Mouse (Mus musculus): ENCODE measurements at regions not wholly inside any gene's neighbourhood (a gene's known extent, or its start where the extent isn't known, plus 50 kb on each side); places are given as distances from the start of the nearest gene placed in this dataset.

DNA sequence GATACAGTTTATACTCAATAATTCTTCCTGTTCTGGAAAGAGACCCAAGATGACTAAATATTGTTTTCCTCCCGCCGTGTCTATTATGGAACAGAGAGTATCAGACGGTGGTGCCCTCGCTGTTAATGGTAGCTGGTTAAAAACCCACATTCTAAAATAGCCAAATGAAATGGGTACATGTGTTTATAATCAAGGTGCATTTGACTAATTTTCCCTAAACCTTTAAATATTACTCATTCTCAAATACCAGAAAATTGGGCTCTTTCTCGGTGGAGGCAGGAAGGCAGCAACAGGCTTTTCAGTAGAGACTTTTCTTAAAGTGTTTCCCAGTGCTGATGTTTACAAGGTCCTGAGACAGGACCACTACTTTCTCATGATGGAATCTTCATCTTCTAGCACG, 199.8 kb upstream of the Habp2 start:
- Histone ChIP-seq H3K27me3 (replicated peaks) (no peaks in the 10 kb centered on the region; the same call in 1 of the 2 replicates), H3K9ac (no peak overlapping the region), H3K36me3 (no peaks in the 10 kb centered on the region), H3K4me2 (no peak overlapping the region), H3K9me3 (replicated peaks) (0 out of 2 replicates have a peak, but pooled peaks cover 7% of the 10 kb centered on the region), H3K4me1 (no peaks in the 10 kb centered on the region), H3K27ac (no peak overlapping the region), H3K4me3 (no peak overlapping the region)
- WGBS (ENCODE audit: insufficient replicate concordance) = 72% methylated on average over 6 of the region's 6 CpGs
- no peak for ATAC-seq

DNA sequence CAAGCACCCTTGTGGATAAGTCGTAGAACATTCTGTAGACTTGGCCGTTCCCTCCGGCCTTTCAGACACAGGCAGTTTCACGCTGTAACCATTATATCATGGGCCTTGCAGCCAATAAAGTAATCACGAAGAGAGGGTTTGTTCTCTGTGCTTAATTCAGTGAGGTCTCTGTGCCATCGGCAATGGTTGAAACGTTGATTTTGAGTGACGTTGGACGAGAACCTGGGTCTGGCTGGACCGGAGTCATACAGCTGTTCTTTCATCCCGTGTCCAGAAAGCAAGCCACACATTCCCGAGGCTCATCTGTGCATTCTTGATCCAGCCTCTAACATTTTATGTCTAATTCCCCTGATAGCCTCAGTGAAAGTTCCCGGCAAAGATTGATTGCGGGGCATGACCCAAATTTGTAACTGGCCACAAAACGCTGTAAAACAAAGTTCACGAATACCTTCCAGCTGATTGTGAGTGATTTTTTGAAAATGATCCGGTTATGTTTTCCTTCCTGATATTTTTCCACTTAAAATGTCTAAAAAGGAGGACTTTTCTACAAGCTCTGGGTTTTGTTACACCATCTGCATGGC, 197.1 kb upstream of the Habp2 start:
- 81% methylated on average over 17 of the region's 17 CpGs for WGBS (ENCODE audit: insufficient replicate concordance)

DNA sequence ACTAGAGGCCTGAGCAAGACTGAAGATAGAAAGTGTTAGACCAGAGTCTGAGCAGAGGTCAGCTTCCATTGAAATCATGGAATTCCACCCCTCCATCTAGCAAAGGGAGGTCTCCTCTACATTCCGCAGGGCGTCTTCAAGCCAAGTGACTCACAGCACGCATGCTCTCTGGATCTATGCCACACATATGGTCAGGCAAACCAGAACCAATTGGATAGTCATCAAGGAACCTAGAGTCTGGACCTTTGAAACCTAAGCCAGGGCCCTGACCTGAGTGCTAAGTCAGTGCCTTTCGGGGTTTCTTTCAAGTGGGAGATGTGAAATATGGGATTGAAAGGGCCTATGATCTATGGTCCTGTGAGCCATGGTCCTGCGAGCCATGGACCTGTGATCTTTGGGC, 195.4 kb upstream of the Habp2 start:
- Histone ChIP-seq H3K4me3 (no peak overlapping the region), H3K4me1 (no peaks in the 10 kb centered on the region), H3K9me3 (replicated peaks) (no peaks in the 10 kb centered on the region), H3K36me3 (no peaks in the 10 kb centered on the region), H3K27ac (no peak overlapping the region), H3K27me3 (replicated peaks) (no peaks in the 10 kb centered on the region), H3K4me2 (no peak overlapping the region), H3K9ac (no peak overlapping the region)
- WGBS (ENCODE audit: insufficient replicate concordance) = 80% methylated on average over 5 of the region's 5 CpGs
- no peak for ATAC-seq

More for the DNA sequence above, 197.1 kb upstream of the Habp2 start:
- Histone ChIP-seq H3K4me1 (no peaks in the 10 kb centered on the region), H3K27me3 (replicated peaks) (no peaks in the 10 kb centered on the region; the same call in 1 of the 2 replicates), H3K4me2 (no peak overlapping the region), H3K9me3 (replicated peaks) (no peaks in the 10 kb centered on the region), H3K36me3 (no peaks in the 10 kb centered on the region), H3K9ac (no peak overlapping the region), H3K4me3 (no peak overlapping the region), H3K27ac (no peak overlapping the region)
- no peak for ATAC-seq

DNA sequence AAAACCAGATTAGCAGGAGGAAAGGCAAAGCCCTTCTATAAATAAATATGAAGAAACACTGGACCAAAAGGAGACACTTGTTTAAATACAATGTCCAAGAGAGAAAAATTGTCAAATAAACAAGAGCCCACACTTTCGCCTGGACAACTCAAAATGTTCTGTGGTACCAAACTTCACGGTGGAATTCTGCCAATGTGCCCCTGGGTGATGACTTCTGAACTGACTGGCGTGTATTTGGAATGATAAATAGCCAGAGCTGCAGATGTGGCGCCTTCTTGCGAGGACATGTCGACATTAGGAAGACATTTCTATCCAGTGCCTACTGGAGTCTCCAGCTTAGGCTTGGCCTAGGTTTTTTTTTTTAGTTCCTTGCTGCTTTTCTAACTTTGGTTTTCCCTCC, 191.1 kb upstream of the Habp2 start:
- ATAC-seq = no peak
- no peak overlapping the region for H3K9ac ChIP-seq
- H3K4me3 ChIP-seq = no peak overlapping the region
- 59% methylated on average over 6 of the region's 6 CpGs for WGBS (ENCODE audit: insufficient replicate concordance)
- H3K27ac ChIP-seq = no peak overlapping the region
- H3K27me3 ChIP-seq (replicated peaks) = no peaks in the 10 kb centered on the region
- peaks cover 12% of the 10 kb centered on the region; the same call in 1 of the 2 replicates for H3K9me3 ChIP-seq (replicated peaks)
- H3K4me1 ChIP-seq = no peaks in the 10 kb centered on the region
- H3K36me3 ChIP-seq = no peaks in the 10 kb centered on the region
- no peak overlapping the region for H3K4me2 ChIP-seq

DNA sequence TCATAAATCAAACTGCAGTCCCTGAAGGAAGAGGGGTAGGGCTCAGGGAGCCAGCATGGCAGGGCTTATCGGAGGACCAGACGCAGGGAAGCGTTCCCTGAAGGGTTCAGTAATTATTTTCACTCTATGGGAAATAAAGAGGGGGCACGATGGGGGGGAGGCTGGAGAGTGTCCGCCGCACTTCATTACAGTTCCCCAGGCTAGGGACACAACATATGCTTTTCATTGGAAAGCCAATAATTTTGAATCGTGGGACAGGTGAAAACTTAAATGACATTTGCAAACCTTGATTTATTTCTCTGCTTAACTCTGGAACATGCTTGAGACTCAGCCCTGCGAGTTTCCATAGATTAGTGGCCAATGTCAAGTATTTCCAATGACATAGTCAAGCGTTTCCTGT, 187.2 kb upstream of the Habp2 start:
- WGBS (ENCODE audit: insufficient replicate concordance) = 74% methylated on average over 9 of the region's 9 CpGs

DNA sequence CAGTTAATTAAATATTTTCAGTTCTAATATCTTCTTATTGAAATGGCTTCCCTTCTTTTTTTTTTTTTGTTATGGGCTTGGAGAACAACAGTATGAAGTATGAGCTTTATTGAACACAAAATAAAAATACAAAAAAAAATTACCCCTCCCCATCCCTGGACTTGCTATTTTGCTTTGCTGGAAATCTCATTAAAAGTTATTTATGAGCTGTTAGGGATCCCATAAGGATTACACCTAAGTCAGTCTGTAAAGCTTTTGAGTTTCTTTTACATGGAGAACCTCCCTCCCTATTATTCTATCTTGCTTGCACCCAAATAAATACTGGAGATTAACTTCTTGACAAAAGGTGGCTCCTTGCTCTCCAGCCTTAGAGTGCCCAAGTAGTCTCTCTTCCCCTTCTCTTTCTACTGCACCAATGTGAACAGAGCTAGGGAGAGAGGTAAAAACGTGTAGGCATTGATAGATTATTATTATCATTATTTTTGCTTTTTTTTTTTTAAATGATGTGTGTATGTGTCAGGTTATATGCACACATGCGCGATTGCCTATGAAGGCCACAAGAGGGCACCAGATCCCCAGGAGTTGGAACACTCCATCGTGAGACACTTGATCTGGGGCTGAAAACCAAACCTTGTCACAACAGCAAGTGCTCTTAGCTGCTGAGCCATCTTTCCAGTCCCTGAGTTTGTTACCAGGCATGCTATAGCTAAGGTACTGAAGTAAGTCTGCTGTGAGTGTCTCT, 186.6 kb upstream of the Habp2 start:
- Histone ChIP-seq H3K9me3 (replicated peaks) (peaks cover 12% of the 10 kb centered on the region; the same call in 1 of the 2 replicates), H3K4me2 (no peak overlapping the region), H3K4me3 (no peak overlapping the region), H3K9ac (no peak overlapping the region), H3K27ac (no peak overlapping the region), H3K4me1 (no peaks in the 10 kb centered on the region), H3K27me3 (replicated peaks) (no peaks in the 10 kb centered on the region), H3K36me3 (no peaks in the 10 kb centered on the region)
- no peak for ATAC-seq
- 53% methylated on average over 4 of the region's 4 CpGs for WGBS (ENCODE audit: insufficient replicate concordance)

More for the DNA sequence above, 187.2 kb upstream of the Habp2 start:
- Histone ChIP-seq H3K4me3 (no peak overlapping the region), H3K27me3 (replicated peaks) (no peaks in the 10 kb centered on the region), H3K27ac (no peak overlapping the region), H3K36me3 (no peaks in the 10 kb centered on the region), H3K9me3 (replicated peaks) (peaks cover 12% of the 10 kb centered on the region; the same call in 1 of the 2 replicates), H3K4me1 (no peaks in the 10 kb centered on the region), H3K9ac (no peak overlapping the region), H3K4me2 (no peak overlapping the region)
- no peak for ATAC-seq

DNA sequence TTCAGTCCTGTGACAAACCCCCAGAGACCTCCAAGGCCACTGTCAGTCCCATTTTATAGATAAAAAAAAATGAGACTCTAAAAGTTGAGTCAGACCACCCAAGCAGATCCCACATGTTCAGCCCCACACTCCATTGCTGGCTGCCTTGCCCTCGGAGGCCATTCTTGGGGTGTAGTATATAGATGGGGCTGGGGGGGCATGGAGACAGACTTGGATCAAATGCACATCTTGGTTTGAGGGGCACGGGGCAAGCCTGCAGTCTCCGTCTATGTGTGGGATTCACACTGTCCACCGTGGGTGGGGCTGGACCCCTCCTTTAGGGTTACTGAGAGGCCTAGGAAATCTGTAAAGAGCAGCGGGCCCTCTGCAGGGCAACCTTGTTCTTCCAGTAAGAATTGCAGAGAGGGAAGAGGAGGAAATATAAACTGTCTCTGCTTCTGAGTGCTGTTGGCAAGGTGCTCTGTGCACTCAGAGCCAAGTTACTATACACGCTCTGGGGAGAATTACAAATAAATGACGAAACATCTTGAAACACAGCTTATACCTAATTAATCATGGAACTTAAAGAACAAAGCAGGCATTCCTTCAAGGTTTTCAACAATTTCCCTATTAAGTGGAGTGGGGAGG, 184.4 kb upstream of the Habp2 start:
- no peak overlapping the region for H3K27ac ChIP-seq
- no peak overlapping the region for H3K4me2 ChIP-seq
- WGBS (ENCODE audit: insufficient replicate concordance) = 65% methylated on average over 7 of the region's 7 CpGs
- H3K9me3 ChIP-seq (replicated peaks) = peaks cover 12% of the 10 kb centered on the region; the same call in 1 of the 2 replicates
- no peaks in the 10 kb centered on the region for H3K27me3 ChIP-seq (replicated peaks)
- no peak overlapping the region for H3K9ac ChIP-seq
- no peak for ATAC-seq
- no peaks in the 10 kb centered on the region for H3K4me1 ChIP-seq
- H3K4me3 ChIP-seq = no peak overlapping the region
- H3K36me3 ChIP-seq = no peaks in the 10 kb centered on the region

DNA sequence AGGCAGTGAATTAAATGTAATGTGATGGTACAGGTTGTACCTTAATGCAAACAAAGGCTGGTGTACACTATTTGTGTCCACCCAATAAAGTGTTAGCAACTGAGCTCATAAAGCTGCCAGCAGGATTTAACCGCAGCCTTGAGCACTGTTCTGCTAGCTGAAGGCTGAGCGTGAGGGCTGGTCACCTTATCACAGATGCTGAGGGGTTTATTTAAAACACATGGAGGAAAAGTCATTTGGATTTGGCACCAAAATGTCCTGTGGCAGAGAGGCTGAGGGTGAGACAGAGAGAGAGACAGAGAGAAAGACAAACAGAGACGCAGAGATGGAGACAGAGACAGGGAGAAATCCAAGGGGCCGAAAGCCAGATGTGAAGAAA, 181.9 kb upstream of the Habp2 start:
- ATAC-seq = no peak
- H3K4me3 ChIP-seq = no peak overlapping the region
- H3K4me1 ChIP-seq = no peaks in the 10 kb centered on the region
- no peaks in the 10 kb centered on the region for H3K36me3 ChIP-seq
- H3K4me2 ChIP-seq = no peak overlapping the region
- 75% methylated on average over 4 of the region's 4 CpGs for whole genome bisulfite sequencing (ENCODE audit: insufficient replicate concordance)
- H3K27ac ChIP-seq = no peak overlapping the region
- H3K9ac ChIP-seq = no peak overlapping the region
- no peaks in the 10 kb centered on the region for H3K27me3 ChIP-seq (replicated peaks)
- 0 out of 2 replicates have a peak, but pooled peaks cover 7% of the 10 kb centered on the region for H3K9me3 ChIP-seq (replicated peaks)

DNA sequence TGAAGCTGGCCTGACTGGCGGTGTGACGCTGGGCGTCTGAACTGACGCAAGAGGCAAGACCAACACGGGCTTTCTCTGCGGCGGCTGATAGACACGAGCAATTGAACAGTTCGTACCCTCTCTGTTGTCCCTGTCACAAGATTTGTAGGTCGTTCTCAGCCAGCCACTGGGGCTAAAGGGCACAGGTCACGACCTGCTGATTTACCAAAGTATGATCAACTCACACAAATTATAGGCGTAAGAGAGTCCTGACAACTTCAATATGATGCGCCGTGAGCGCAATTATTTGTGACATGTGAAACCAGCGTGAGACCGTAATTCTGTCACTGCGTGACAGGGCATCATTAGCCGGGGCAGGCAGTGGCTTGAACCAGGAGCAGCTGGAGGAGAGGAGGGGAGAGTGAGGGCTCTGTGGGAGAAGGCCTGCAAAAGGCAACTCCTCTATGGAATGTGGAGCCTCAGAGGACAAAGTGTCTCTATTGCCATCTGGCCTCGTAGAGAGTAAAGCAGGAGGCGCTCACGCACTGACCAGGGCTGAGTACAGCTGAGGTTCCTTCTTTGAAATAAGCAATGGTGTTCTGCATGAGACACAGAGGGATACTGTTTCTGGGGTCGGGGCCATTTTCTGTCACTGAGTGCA, 181.4 kb upstream of the Habp2 start:
- WGBS (ENCODE audit: insufficient replicate concordance) = 78% methylated on average over 23 of the region's 23 CpGs
- 0 out of 2 replicates have a peak, but pooled peaks cover 2% of the 10 kb centered on the region for H3K9me3 ChIP-seq (replicated peaks)
- H3K4me3 ChIP-seq = no peak overlapping the region
- H3K27me3 ChIP-seq (replicated peaks) = no peaks in the 10 kb centered on the region
- no peaks in the 10 kb centered on the region for H3K4me1 ChIP-seq
- no peak overlapping the region for H3K4me2 ChIP-seq
- H3K27ac ChIP-seq = no peak overlapping the region
- ATAC-seq = no peak
- no peak overlapping the region for H3K9ac ChIP-seq
- no peaks in the 10 kb centered on the region for H3K36me3 ChIP-seq

DNA sequence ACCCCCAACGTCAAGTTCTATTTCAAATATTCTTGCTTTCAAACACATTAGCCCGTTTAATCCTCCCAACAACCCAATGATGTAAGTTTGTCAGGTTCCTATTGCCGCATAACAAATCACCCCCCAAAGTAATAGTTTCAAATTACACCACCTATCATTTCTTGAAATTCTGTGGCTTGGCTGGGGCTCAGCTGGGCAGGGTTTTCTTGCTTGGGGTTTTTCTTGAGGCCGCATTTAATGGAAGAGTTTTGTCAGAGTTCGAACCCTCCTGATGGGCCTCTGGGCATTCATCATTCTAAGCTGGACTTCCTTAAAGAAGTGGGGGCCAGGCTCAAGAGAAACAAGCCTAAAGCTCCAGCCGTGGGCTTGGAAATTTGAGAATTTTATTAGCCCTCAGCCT, 178.1 kb upstream of the Habp2 start:
- Histone ChIP-seq H3K9me3 (replicated peaks) (no peaks in the 10 kb centered on the region), H3K36me3 (no peaks in the 10 kb centered on the region), H3K27me3 (replicated peaks) (no peaks in the 10 kb centered on the region), H3K4me2 (no peak overlapping the region), H3K4me3 (no peak overlapping the region), H3K4me1 (no peaks in the 10 kb centered on the region), H3K9ac (no peak overlapping the region), H3K27ac (no peak overlapping the region)
- ATAC-seq = no peak
- 71% methylated on average over 6 of the region's 6 CpGs for WGBS (ENCODE audit: insufficient replicate concordance)

DNA sequence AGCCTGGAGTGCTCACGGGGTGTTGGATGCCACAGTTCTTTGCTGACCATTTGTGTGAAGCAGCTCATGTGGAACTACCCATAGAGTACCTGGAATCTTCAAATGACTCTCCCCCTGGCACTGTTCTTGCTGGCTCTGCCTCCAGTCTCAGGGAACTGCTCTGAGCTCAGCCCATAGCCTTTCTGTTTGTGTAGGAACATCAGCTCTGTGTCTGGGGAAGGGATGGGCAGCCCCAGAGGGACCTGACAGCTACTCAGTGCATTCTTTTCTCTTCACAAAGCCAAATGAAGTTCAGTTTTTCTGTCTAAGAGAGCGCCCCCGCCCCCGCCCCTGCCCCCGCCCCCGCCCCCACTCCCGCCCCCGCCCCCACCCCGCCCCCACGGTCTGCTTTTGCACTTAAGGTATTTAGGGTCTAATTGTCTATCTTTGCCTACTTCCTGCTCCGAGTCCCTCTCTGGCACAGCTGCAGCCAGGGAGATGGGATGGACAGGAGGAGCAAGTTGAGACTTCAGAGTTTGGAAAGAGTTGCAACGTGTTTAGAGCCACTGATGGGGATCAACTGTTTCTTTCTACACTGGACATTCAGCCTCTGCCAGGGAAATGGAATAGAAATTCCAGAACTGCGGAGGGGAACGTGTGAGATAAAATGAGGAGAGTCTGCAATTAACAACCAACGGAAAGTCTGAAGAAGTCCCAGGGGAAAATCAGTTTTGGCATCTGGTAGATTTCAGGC, 171.2 kb upstream of the Habp2 start:
- Histone ChIP-seq H3K9ac (no peak overlapping the region), H3K4me1 (no peaks in the 10 kb centered on the region), H3K36me3 (no peaks in the 10 kb centered on the region), H3K4me3 (no peak overlapping the region), H3K27me3 (replicated peaks) (no peaks in the 10 kb centered on the region), H3K27ac (no peak overlapping the region), H3K4me2 (no peak overlapping the region), H3K9me3 (replicated peaks) (0 out of 2 replicates have a peak, but pooled peaks cover 3% of the 10 kb centered on the region)
- no peak for ATAC-seq
- 36% methylated on average over 14 of the region's 15 CpGs for WGBS (ENCODE audit: insufficient replicate concordance)

Measured in liver, embryonic 12.5 days (tissue).